Mouse (Mus musculus) MEL (cell line): ENCODE data around the gene 1700018B08Rik. TPM values are rescaled to one million over a fixed set of nuclear protein-coding genes. Genes with fewer than 3 reads are reported as not detected.

ENCODE experiments used
- DNase-seq: peaks from one replicate; pipeline ENCODE4 v3.0.0; 2011; ENCODE audit warnings: low read depth, low spot score
- H3K27ac ChIP-seq: 2 replicates; pipeline ENCODE4 v1.5.1; 2012; ENCODE audit warnings: low read depth, mild to moderate bottlenecking, control low read depth, low read length, moderate library complexity; ENCODE audit not compliant: control insufficient read depth
- H3K27me3 ChIP-seq, 2 experiments: fragments of 150-350 bp in 1 of 2; sonication (generic) in 1 of 2; 2 replicates each; pipeline ENCODE4 v1.6.1; 2012; ENCODE audit warnings: low read length in 2 of 2, mild to moderate bottlenecking in 2 of 2, improper control_type of control experiment in 1 of 2, moderate library complexity in 1 of 2; ENCODE audit not compliant: insufficient read depth in 2 of 2, control insufficient read depth in 1 of 2
- H3K36me3 ChIP-seq, 2 experiments: 2 replicates each; pipeline ENCODE4 v1.6.1; 2012 to 2014; ENCODE audit warnings: low read length in 2 of 2, improper control_type of control experiment in 1 of 2, inconsistent platforms in 1 of 2, mild to moderate bottlenecking in 1 of 2; ENCODE audit not compliant: insufficient read depth in 2 of 2, control insufficient read depth in 1 of 2
- H3K4me1 ChIP-seq, 2 experiments: fragments of 150-350 bp in 1 of 2; sonication (generic) in 1 of 2; 2 replicates each; pipeline ENCODE4 v1.6.1; 2012; ENCODE audit warnings: low read length in 2 of 2, improper control_type of control experiment in 1 of 2, mild to moderate bottlenecking in 1 of 2; ENCODE audit not compliant: insufficient read depth in 2 of 2, control insufficient read depth in 1 of 2
- H3K4me3 ChIP-seq, 2 experiments: fragments of 150-350 bp in 1 of 2; sonication (generic) in 1 of 2; 2 replicates each; pipeline ENCODE4 v1.5.1; 2012; ENCODE audit warnings: low read depth in 2 of 2, low read length in 2 of 2, mild to moderate bottlenecking in 2 of 2, moderate library complexity in 2 of 2, control low read depth in 1 of 2, improper control_type of control experiment in 1 of 2; ENCODE audit not compliant: control insufficient read depth in 1 of 2, insufficient read depth in 1 of 2
- H3K79me2 ChIP-seq: 2 replicates; pipeline ENCODE4 v1.6.1; 2012; ENCODE audit warnings: mild to moderate bottlenecking, low read length, moderate library complexity; ENCODE audit not compliant: control insufficient read depth, poor library complexity, insufficient read depth
- H3K9ac ChIP-seq: 2 replicates; pipeline ENCODE4 v1.6.1; 2012; ENCODE audit warnings: low read depth, mild to moderate bottlenecking, control low read depth, low read length, moderate library complexity; ENCODE audit not compliant: control insufficient read depth, poor library complexity, severe bottlenecking
- H3K9me3 ChIP-seq: fragments of 150-350 bp; sonication (generic); replicated peaks from 2 replicates; pipeline ENCODE4 v1.6.1; 2012; ENCODE audit warnings: mild to moderate bottlenecking, low read length, improper control_type of control experiment, moderate library complexity; ENCODE audit not compliant: insufficient read depth
- CHD1 ChIP-seq: IDR thresholded peaks from 2 replicates; pipeline ENCODE4 v1.6.1; 2012; ENCODE audit warnings: low read depth, mild to moderate bottlenecking, inconsistent platforms, low read length, improper control_type of control experiment
- CHD2 ChIP-seq: IDR thresholded peaks from 2 replicates; pipeline ENCODE4 v1.6.1; 2011; ENCODE audit warnings: low read length, improper control_type of control experiment
- CTCF ChIP-seq, 3 experiments: IDR thresholded peaks in 2 of 3; conservative IDR thresholded peaks in 1 of 3; 2 replicates each; pipeline ENCODE4 v1.5.1; 2011 to 2012; ENCODE audit warnings: low read length in 3 of 3, low read depth in 2 of 3, mild to moderate bottlenecking in 2 of 3, improper control_type of control experiment in 1 of 3, inconsistent platforms in 1 of 3, mixed read lengths in 1 of 3, moderate library complexity in 1 of 3; ENCODE audit not compliant: control insufficient read depth in 1 of 3, insufficient read depth in 1 of 3, poor library complexity in 1 of 3, severe bottlenecking in 1 of 3
- E2F4 ChIP-seq: IDR thresholded peaks from 2 replicates; pipeline ENCODE4 v1.6.1; 2011; ENCODE audit warnings: low read depth, low read length, improper control_type of control experiment, borderline replicate concordance
- ELF1 ChIP-seq: IDR thresholded peaks from 2 replicates; pipeline ENCODE4 v1.6.1; 2014; ENCODE audit warnings: low read depth, mild to moderate bottlenecking, inconsistent platforms, low read length, improper control_type of control experiment, moderate library complexity
- GABPA ChIP-seq: IDR thresholded peaks from 2 replicates; pipeline ENCODE4 v1.6.1; 2012; ENCODE audit warnings: low read depth, mild to moderate bottlenecking, inconsistent platforms, low read length, improper control_type of control experiment, moderate library complexity
- GATA1 ChIP-seq: IDR thresholded peaks from 2 replicates; pipeline ENCODE4 v1.6.1; 2011; ENCODE audit warnings: low read depth, low read length, improper control_type of control experiment
- MAX ChIP-seq: IDR thresholded peaks from 2 replicates; pipeline ENCODE4 v1.6.1; 2011; ENCODE audit warnings: low read length, improper control_type of control experiment
- MAZ ChIP-seq: IDR thresholded peaks from 2 replicates; pipeline ENCODE4 v1.6.1; 2012; ENCODE audit warnings: low read depth, mild to moderate bottlenecking, inconsistent platforms, low read length, improper control_type of control experiment
- MEF2A ChIP-seq: IDR thresholded peaks from 2 replicates; pipeline ENCODE4 v1.6.1; 2014; ENCODE audit warnings: low read depth, mild to moderate bottlenecking, inconsistent platforms, low read length, improper control_type of control experiment; ENCODE audit not compliant: poor library complexity, insufficient replicate concordance, severe bottlenecking; ENCODE audit errors: extremely low read depth
- MXI1 ChIP-seq: IDR thresholded peaks from 2 replicates; pipeline ENCODE4 v1.6.1; 2011; ENCODE audit warnings: mild to moderate bottlenecking, low read depth, low read length, improper control_type of control experiment
- MYB ChIP-seq: IDR thresholded peaks from 2 replicates; pipeline ENCODE4 v1.6.1; 2011; ENCODE audit warnings: mild to moderate bottlenecking, low read depth, low read length, improper control_type of control experiment
- MYC ChIP-seq: IDR thresholded peaks from 2 replicates; pipeline ENCODE4 v1.6.1; 2011; ENCODE audit warnings: low read depth, mild to moderate bottlenecking, low read length, improper control_type of control experiment, moderate library complexity
- NELFE ChIP-seq: IDR thresholded peaks from 2 replicates; pipeline ENCODE4 v1.6.1; 2011; ENCODE audit warnings: low read depth, low read length, improper control_type of control experiment
- NRF1 ChIP-seq: IDR thresholded peaks from 2 replicates; pipeline ENCODE4 v1.6.1; 2014; ENCODE audit warnings: low read depth, mild to moderate bottlenecking, inconsistent platforms, low read length, improper control_type of control experiment, moderate library complexity; ENCODE audit not compliant: poor library complexity, insufficient read depth, severe bottlenecking
- POLR2A ChIP-seq, 2 experiments: IDR thresholded peaks; 2 replicates each; pipeline ENCODE4 v1.6.1; 2011 to 2012; ENCODE audit warnings: low read length in 2 of 2, mild to moderate bottlenecking in 2 of 2, control low read depth in 1 of 2, improper control_type of control experiment in 1 of 2, low read depth in 1 of 2, moderate library complexity in 1 of 2; ENCODE audit not compliant: control insufficient read depth in 1 of 2, insufficient read depth in 1 of 2, poor library complexity in 1 of 2
- POLR2AphosphoS2 ChIP-seq: IDR thresholded peaks from 2 replicates; pipeline ENCODE4 v1.6.1; 2011; ENCODE audit warnings: low read length, improper control_type of control experiment
- POLR2AphosphoS5 ChIP-seq: IDR thresholded peaks from 2 replicates; pipeline ENCODE4 v1.6.1; 2012; ENCODE audit warnings: low read depth, borderline replicate concordance, mild to moderate bottlenecking, inconsistent platforms, low read length, moderate library complexity, mixed read lengths
- SIN3A ChIP-seq: IDR thresholded peaks from 2 replicates; pipeline ENCODE4 v1.6.1; 2012; ENCODE audit warnings: low read length, improper control_type of control experiment, inconsistent platforms
- SMC3 ChIP-seq: IDR thresholded peaks from 2 replicates; pipeline ENCODE4 v1.6.1; 2011; ENCODE audit warnings: low read depth, low read length, improper control_type of control experiment
- TAL1 ChIP-seq: IDR thresholded peaks from 2 replicates; pipeline ENCODE4 v1.6.1; 2012; ENCODE audit warnings: mild to moderate bottlenecking, inconsistent platforms, low read length, moderate library complexity, mixed read lengths
- TBP ChIP-seq: IDR thresholded peaks from 2 replicates; pipeline ENCODE4 v1.8.0; 2011; ENCODE audit warnings: low read depth, low read length, improper control_type of control experiment
- USF1 ChIP-seq: IDR thresholded peaks from 2 replicates; pipeline ENCODE4 v1.6.1; 2014; ENCODE audit warnings: low read depth, mild to moderate bottlenecking, inconsistent platforms, low read length, improper control_type of control experiment, moderate library complexity
- USF2 ChIP-seq, 2 experiments: IDR thresholded peaks; 2 replicates each; pipeline ENCODE4 v1.6.1; 2011 to 2012; ENCODE audit warnings: improper control_type of control experiment in 2 of 2, low read length in 2 of 2, borderline replicate concordance in 1 of 2, inconsistent platforms in 1 of 2, low read depth in 1 of 2, mild to moderate bottlenecking in 1 of 2; ENCODE audit not compliant: insufficient read depth in 1 of 2
- ZKSCAN1 ChIP-seq: IDR thresholded peaks from 2 replicates; pipeline ENCODE4 v1.6.1; 2012; ENCODE audit warnings: low read depth, mild to moderate bottlenecking, inconsistent platforms, low read length, improper control_type of control experiment, moderate library complexity
- polyA plus RNA-seq, 2 experiments: library from polyadenylated mRNA; stranded (reverse) in 1 of 2; unstranded in 1 of 2; fragments of >175 nt in 1 of 2; fragments of >200 nt in 1 of 2; gene quantifications; 2 replicates each; pipeline versions ENCODE4 v1.2.1 to v1.2.4; 2012; ENCODE audit warnings: low replicate concordance in 2 of 2, low read depth in 1 of 2; ENCODE audit not compliant: insufficient read length in 2 of 2, insufficient read depth in 1 of 2, missing spikeins in 1 of 2
- total RNA-seq: library from RNA; depleted of rRNA; stranded (reverse); fragments of 300-350 nt; gene quantifications from 2 replicates; pipeline ENCODE4 v1.2.3, GENCODE M21; 2012

Gene 1700018B08Rik
- total and polyA plus RNA-seq, 3 experiments: not detected

GRCm38 (mm10) chr8:121585159-121585825 lies 41.2 kb upstream of the 1700018B08Rik start (continued):
- TF ChIP-seq CTCF (IDR thresholded peaks at IDR 0.05 in 2 of 3, conservative IDR thresholded peaks at IDR 0.05 in 1 of 3; ENCODE audit: control insufficient read depth in 1 of 3, insufficient read depth in 1 of 3, low read depth in 2 of 3, low read length in 3 of 3, poor library complexity in 1 of 3, severe bottlenecking in 1 of 3) (no peak), SIN3A (peak; percentile 96), POLR2A (IDR thresholded peaks at IDR 0.05; ENCODE audit: control insufficient read depth in 1 of 2, insufficient read depth in 1 of 2, low read depth in 1 of 2, low read length in 2 of 2, poor library complexity in 1 of 2) (peak in 1 of 2 experiments; percentile 63; a peak in 1 of 4 replicates), NELFE (peak; percentile 41; the same call in 1 of the 2 replicates), CHD2 (peak; percentile 88), E2F4 (no peak), GATA1 (no peak), ELF1 (peak; percentile 98), USF1 (peak; percentile 92), POLR2AphosphoS5 (no peak), MEF2A (no peak)

GRCm38 (mm10) chr8:121584730-121585129 lies 40.6 kb upstream of the 1700018B08Rik start:
- Histone ChIP-seq H3K4me1 (peaks cover 12 to 31% of the 10 kb centered on the region in 2 experiments), H3K27me3 (no peaks in the 10 kb centered on the region), H3K36me3 (peaks cover 0 to 22% of the 10 kb centered on the region in 2 experiments; a peak in 2 of 4 replicates), H3K79me2 (no peaks in the 10 kb centered on the region), H3K27ac (no peak overlapping the region), H3K4me3 (peak overlapping the region; percentile 77 to 78), H3K9ac (peak overlapping the region; percentile 74), H3K9me3 (no peaks in the 10 kb centered on the region)
- TF ChIP-seq TBP (peak; percentile 89), MYC (0 out of 2 replicates have a peak, but pooled peaks have one; percentile 2), ELF1 (no peak)
- DNase-seq: peak; percentile 59

GRCm38 (mm10) chr8:121583653-121584052 lies 39.5 kb upstream of the 1700018B08Rik start:
- no peak for TF ChIP-seq MXI1
- no peak for TF ChIP-seq TAL1
- no peak for TF ChIP-seq MAZ
- no peak for TF ChIP-seq USF2 (IDR thresholded peaks at IDR 0.05; ENCODE audit: borderline replicate concordance in 1 of 2, insufficient read depth in 1 of 2, low read depth in 1 of 2, low read length in 2 of 2)
- TF ChIP-seq GATA1: no peak
- TF ChIP-seq E2F4: no peak
- no peak for TF ChIP-seq SMC3
- no peak for TF ChIP-seq GABPA
- no peak for TF ChIP-seq MAX
- TF ChIP-seq NRF1: no peak
- no peak for TF ChIP-seq ZKSCAN1
- no peak for TF ChIP-seq CHD1
- no peak for TF ChIP-seq POLR2AphosphoS2
- TF ChIP-seq NELFE: no peak
- no peak for TF ChIP-seq POLR2AphosphoS5
- TF ChIP-seq MYB: no peak
- H3K36me3 ChIP-seq: peaks cover 0 to 12% of the 10 kb centered on the region in 2 experiments; a peak in 2 of 4 replicates
- no peaks in the 10 kb centered on the region for H3K79me2 ChIP-seq
- peaks cover 2 to 23% of the 10 kb centered on the region in 2 experiments; a peak in 3 of 4 replicates for H3K4me1 ChIP-seq
- DNase-seq: no peak
- H3K9me3 ChIP-seq: no peaks in the 10 kb centered on the region
- no peak overlapping the region for H3K27ac ChIP-seq
- no peaks in the 10 kb centered on the region for H3K27me3 ChIP-seq
- no peak overlapping the region for H3K4me3 ChIP-seq
- H3K9ac ChIP-seq: no peak overlapping the region
